Mouse (Mus musculus) liver, adult 2 months (tissue): ENCODE results near the gene Atg4a. TPM values are rescaled to one million over a fixed set of nuclear protein-coding genes. Genes with fewer than 3 reads are reported as not detected.

Source experiments
- DNase-seq: peaks from one replicate; pipeline ENCODE4 v3.0.0-alpha.2; 2011; ENCODE audit warnings: low read depth, low spot score; ENCODE audit errors: extremely low read depth
- H3K27ac ChIP-seq: fragments of 200-500 bp; replicated peaks from 2 replicates; pipeline ENCODE4 v1.5.1; 2012; ENCODE audit warnings: low read depth, mild to moderate bottlenecking, control low read depth, inconsistent platforms, low read length; ENCODE audit not compliant: insufficient read depth
- H3K27me3 ChIP-seq: fragments of 200-500 bp; 2 replicates; pipeline ENCODE4 v1.6.1; 2012; ENCODE audit warnings: mild to moderate bottlenecking, moderate library complexity, low read length, inconsistent platforms; ENCODE audit not compliant: control insufficient read depth, insufficient read depth
- H3K36me3 ChIP-seq: fragments of 200-500 bp; 2 replicates; pipeline ENCODE4 v1.6.1; 2012; ENCODE audit warnings: low read length, inconsistent platforms; ENCODE audit not compliant: control insufficient read depth, insufficient read depth
- H3K4me1 ChIP-seq: fragments of 200-500 bp; 2 replicates; pipeline ENCODE4 v1.6.1; 2011; ENCODE audit warnings: low read length; ENCODE audit not compliant: control insufficient read depth, insufficient read depth
- H3K4me3 ChIP-seq: fragments of 200-500 bp; 2 replicates; pipeline ENCODE4 v1.5.1; 2011; ENCODE audit warnings: low read depth, mild to moderate bottlenecking, control low read depth, low read length, moderate library complexity; ENCODE audit not compliant: insufficient read depth
- H3K79me2 ChIP-seq: fragments of 200-500 bp; 2 replicates; pipeline ENCODE4 v1.6.1; 2012; ENCODE audit warnings: inconsistent platforms, mild to moderate bottlenecking, low read length, moderate library complexity; ENCODE audit not compliant: control insufficient read depth, insufficient read depth
- H3K9ac ChIP-seq: fragments of 200-500 bp; 2 replicates; pipeline ENCODE4 v1.6.1; 2012; ENCODE audit warnings: low read depth, mild to moderate bottlenecking, control low read depth, inconsistent platforms, low read length
- CTCF ChIP-seq: fragments of 200-500 bp; IDR thresholded peaks from 2 replicates; pipeline ENCODE4 v1.5.1; 2011; ENCODE audit warnings: low read depth, low read length, control low read depth
- POLR2A ChIP-seq: fragments of 200-500 bp; IDR thresholded peaks from 2 replicates; pipeline ENCODE4 v1.6.1; 2011; ENCODE audit warnings: low read length, control low read depth; ENCODE audit not compliant: insufficient read depth; ENCODE audit errors: extremely low read depth
- WGBS: fragments of 180-500 bp; shearing (Covaris S2); methylation state at CpG from one replicate; pipeline ENCODE4 v1.1.7; 2018; 5-methylcytosine and 5-hydroxymethylcytosine counted together
- polyA plus RNA-seq: library from polyadenylated mRNA; depleted of rRNA; stranded (reverse); fragments of >200 nt; gene quantifications from 2 replicates; pipeline ENCODE4 v1.2.3, GENCODE M21; 2012
- total RNA-seq: library from RNA; depleted of rRNA; stranded (reverse); fragments of >200 nt; gene quantifications from 2 replicates; pipeline ENCODE4 v1.2.3, GENCODE M21; 2014

The Atg4a gene
- total and polyA plus RNA-seq, 2 experiments, result 2.5 to 16.7 TPM

- Histone ChIP-seq H3K27me3 (no peaks in the 10 kb centered on the region), H3K27ac (peak overlapping the region; percentile 10; the same call in 1 of the 2 replicates), H3K4me3 (no peak overlapping the region), H3K9ac (no peak overlapping the region), H3K79me2 (no peaks in the 10 kb centered on the region), H3K36me3 (no peaks in the 10 kb centered on the region), H3K4me1 (peaks cover 10% of the 10 kb centered on the region)
- no peak for TF ChIP-seq CTCF
- TF ChIP-seq POLR2A, result no peak
- DNase-seq, result peak; percentile 14
Observed at GRCm38 (mm10) chrX:141150290-141150689, 193.6 kb downstream of the Atg4a start.

- no peak overlapping the region for H3K4me3 ChIP-seq
- no peaks in the 10 kb centered on the region for H3K79me2 ChIP-seq
- H3K9ac ChIP-seq, result no peak overlapping the region
- no peak overlapping the region; the same call in 1 of the 2 replicates for H3K27ac ChIP-seq
- no peaks in the 10 kb centered on the region for H3K36me3 ChIP-seq
- H3K27me3 ChIP-seq, result no peaks in the 10 kb centered on the region
- peaks cover 10% of the 10 kb centered on the region for H3K4me1 ChIP-seq
- DNase-seq, result no peak
- TF ChIP-seq CTCF (no peak), POLR2A (no peak)
Observed at GRCm38 (mm10) chrX:141151182-141151581, 194.5 kb downstream of the Atg4a start.

GRCm38 (mm10) chrX:141156696-141157095, 200.0 kb downstream of the Atg4a start:
- Histone ChIP-seq H3K4me1 (no peaks in the 10 kb centered on the region; the same call in 1 of the 2 replicates), H3K27me3 (no peaks in the 10 kb centered on the region), H3K79me2 (no peaks in the 10 kb centered on the region), H3K36me3 (no peaks in the 10 kb centered on the region; the same call in 1 of the 2 replicates), H3K9ac (no peak overlapping the region), H3K27ac (no peak overlapping the region), H3K4me3 (no peak overlapping the region)
- DNase-seq, result peak; percentile 17
- WGBS, result 0% methylated on average over 2 of the region's 2 CpGs
- TF ChIP-seq CTCF (peak; percentile 35; the same call in 1 of the 2 replicates), POLR2A (no peak)

- no peak overlapping the region for H3K4me3 ChIP-seq
- no peak overlapping the region for H3K27ac ChIP-seq
- WGBS, result 76% methylated on average over 4 of the region's 4 CpGs
- H3K4me1 ChIP-seq, result no peaks in the 10 kb centered on the region; the same call in 1 of the 2 replicates
- DNase-seq, result no peak
- H3K79me2 ChIP-seq, result no peaks in the 10 kb centered on the region
- H3K36me3 ChIP-seq, result no peaks in the 10 kb centered on the region; the same call in 1 of the 2 replicates
- no peak overlapping the region for H3K9ac ChIP-seq
- TF ChIP-seq POLR2A, result no peak
- no peak for TF ChIP-seq CTCF
- no peaks in the 10 kb centered on the region for H3K27me3 ChIP-seq
Observed at GRCm38 (mm10) chrX:141157626-141158025, 200.9 kb downstream of the Atg4a start.

- no peak for TF ChIP-seq POLR2A
- peak; percentile 44 for TF ChIP-seq CTCF
- peak; percentile 31 for DNase-seq
- H3K27ac ChIP-seq, result no peak overlapping the region
- H3K27me3 ChIP-seq, result no peaks in the 10 kb centered on the region
- H3K9ac ChIP-seq, result no peak overlapping the region
- no peaks in the 10 kb centered on the region; the same call in 1 of the 2 replicates for H3K4me1 ChIP-seq
- 34% methylated on average over 4 of the region's 4 CpGs for WGBS
- no peaks in the 10 kb centered on the region; the same call in 1 of the 2 replicates for H3K36me3 ChIP-seq
- H3K79me2 ChIP-seq, result no peaks in the 10 kb centered on the region
- no peak overlapping the region for H3K4me3 ChIP-seq
Observed at GRCm38 (mm10) chrX:141158160-141158559, 201.5 kb downstream of the Atg4a start.

- Histone ChIP-seq H3K4me3 (no peak overlapping the region), H3K79me2 (no peaks in the 10 kb centered on the region), H3K36me3 (no peaks in the 10 kb centered on the region; the same call in 1 of the 2 replicates), H3K4me1 (no peaks in the 10 kb centered on the region; the same call in 1 of the 2 replicates), H3K9ac (no peak overlapping the region), H3K27me3 (no peaks in the 10 kb centered on the region), H3K27ac (no peak overlapping the region)
- no peak for DNase-seq
- no peak for TF ChIP-seq POLR2A
- no peak for TF ChIP-seq CTCF
- 88% methylated on average over 3 of the region's 3 CpGs for WGBS
Observed at GRCm38 (mm10) chrX:141160371-141160770, 203.7 kb downstream of the Atg4a start.
